Mouse (Mus musculus): ENCODE measurements at regions not wholly inside any gene's neighbourhood (a gene's known extent, or its start where the extent isn't known, plus 50 kb on each side); places are given as distances from the start of the nearest gene placed in this dataset.

DNA sequence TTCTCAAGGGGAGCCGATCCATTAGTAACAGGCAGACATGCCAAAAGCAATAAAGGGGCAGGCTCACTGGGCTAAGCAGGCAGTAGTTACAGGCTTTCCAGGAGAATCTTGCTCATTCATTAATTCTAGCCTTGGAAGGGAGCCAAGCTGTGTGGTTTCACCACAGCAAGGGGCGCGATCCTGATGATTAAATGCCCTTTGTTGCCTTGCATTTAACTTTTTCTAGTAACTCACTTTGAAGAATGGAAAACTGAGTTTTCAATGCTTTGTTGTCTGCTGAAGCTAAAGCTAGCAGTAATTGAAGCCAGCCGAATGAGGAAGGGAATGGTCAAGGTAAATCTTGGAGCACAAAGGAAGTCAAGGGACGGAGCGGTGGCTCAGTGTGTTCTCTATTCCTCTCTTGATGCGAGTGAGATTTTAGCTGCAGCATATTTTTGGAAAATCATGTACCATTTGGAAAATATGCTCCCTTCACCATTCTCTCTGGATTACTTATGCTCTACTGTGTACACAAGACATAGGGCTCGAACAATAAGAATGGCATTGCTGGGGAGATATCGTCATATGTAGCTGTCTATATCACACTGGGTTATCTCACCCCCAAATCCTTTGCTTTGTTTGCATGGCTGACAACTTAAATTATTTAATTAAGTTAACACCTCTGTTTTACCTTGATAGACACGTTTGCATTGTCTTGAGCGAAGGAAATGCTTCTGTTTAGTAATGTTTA lies 1399.4 kb downstream of the Slc22a22 start:
- Histone ChIP-seq H3K27ac (ENCODE audit: low read depth, low read length) (peak overlapping the region; percentile 43; the same call in 1 of the 2 replicates), H3K36me3 (ENCODE audit: control insufficient read depth, insufficient read depth, low read length) (no peaks in the 10 kb centered on the region), H3K9me3 (ENCODE audit: control insufficient read depth, low read length) (no peaks in the 10 kb centered on the region), H3K9ac (ENCODE audit: low read depth, low read length) (no peak overlapping the region), H3K4me2 (replicated peaks; ENCODE audit: low read depth, low read length) (no peak overlapping the region), H3K4me1 (replicated peaks; ENCODE audit: control insufficient read depth, insufficient read depth, low read length) (no peaks in the 10 kb centered on the region), H3K4me3 (ENCODE audit: low read depth, low read length) (no peak overlapping the region), H3K27me3 (ENCODE audit: control insufficient read depth, insufficient read depth, low read length) (no peaks in the 10 kb centered on the region)
- 60% methylated on average over 11 of the region's 11 CpGs for WGBS
- DNase-seq (ENCODE audit: low spot score): peak; percentile 60
- ATAC-seq (ENCODE audit: low FRiP score): peak; percentile 89

DNA sequence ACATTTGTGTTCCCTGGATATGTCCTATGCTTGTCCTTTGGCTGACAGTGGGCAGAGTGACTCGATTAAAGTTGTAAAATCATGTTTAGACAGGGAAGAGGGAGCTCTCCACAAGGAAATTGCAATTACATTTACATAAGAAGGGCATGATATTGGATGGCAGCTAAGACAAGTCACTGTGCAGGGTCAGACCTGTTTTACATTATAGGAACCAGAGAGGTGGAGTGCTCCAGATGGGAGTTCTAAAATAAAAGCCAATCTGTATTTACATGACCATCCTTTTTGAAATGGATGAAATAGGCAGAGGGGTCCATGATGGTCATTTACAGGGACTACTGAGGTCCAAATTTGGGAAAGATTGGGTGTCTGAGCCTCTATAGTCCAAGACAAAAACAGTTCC lies 1400.3 kb downstream of the Slc22a22 start:
- Histone ChIP-seq H3K27ac (ENCODE audit: low read depth, low read length) (no peak overlapping the region; the same call in 1 of the 2 replicates), H3K4me3 (ENCODE audit: low read depth, low read length) (no peak overlapping the region), H3K36me3 (ENCODE audit: control insufficient read depth, insufficient read depth, low read length) (no peaks in the 10 kb centered on the region), H3K9ac (ENCODE audit: low read depth, low read length) (no peak overlapping the region), H3K4me2 (replicated peaks; ENCODE audit: low read depth, low read length) (no peak overlapping the region), H3K27me3 (ENCODE audit: control insufficient read depth, insufficient read depth, low read length) (no peaks in the 10 kb centered on the region), H3K9me3 (ENCODE audit: control insufficient read depth, low read length) (no peaks in the 10 kb centered on the region), H3K4me1 (replicated peaks; ENCODE audit: control insufficient read depth, insufficient read depth, low read length) (no peaks in the 10 kb centered on the region)
- ATAC-seq (ENCODE audit: low FRiP score) (peak; percentile 8; the same call in 1 of the 2 replicates), DNase-seq (ENCODE audit: low spot score) (peak; percentile 6)
- WGBS: 52% methylated on average over 1 of the region's 1 CpGs

DNA sequence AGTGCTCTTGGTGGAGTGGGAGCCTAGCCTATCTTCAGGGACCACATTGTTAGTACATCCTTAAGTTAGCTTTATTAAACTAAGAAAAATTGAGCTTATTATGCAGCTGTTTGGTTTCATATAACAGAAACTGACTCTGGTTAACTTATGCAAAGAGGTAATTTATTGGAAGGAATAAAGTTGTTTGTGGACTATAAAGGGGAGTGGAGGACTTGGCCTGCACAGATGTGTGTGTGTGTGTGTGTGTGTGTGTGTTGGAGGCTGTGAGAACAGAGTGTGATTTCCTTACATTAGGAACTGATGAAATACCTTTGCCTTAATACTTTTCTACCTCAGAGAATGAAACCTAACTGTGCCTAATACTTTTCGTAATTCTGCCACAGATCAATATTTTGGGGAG lies 1400.7 kb downstream of the Slc22a22 start:
- WGBS: 83% methylated on average over 1 of the region's 1 CpGs

DNA sequence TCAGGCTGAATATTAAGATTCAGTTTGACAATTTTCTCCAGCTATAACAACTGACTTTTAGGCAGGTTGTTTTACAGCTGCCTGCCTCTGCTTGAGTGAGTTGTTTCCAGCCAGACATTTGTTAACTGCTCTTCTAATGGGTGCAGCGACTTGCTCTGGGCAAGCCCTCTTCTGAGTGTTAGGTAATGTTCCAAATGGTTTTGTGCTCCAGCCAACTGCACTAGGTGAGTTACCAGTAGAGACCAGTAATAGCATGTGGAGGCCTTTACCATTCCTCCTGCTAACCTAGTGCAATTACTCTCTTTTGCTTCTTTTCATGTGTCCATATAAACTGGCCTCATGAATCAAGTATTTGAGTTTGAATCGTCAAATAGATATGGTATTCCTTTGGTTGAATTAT lies 1407.9 kb downstream of the Slc22a22 start:
- ATAC-seq (ENCODE audit: low FRiP score) (no peak), DNase-seq (ENCODE audit: low spot score) (no peak)
- Histone ChIP-seq H3K4me1 (replicated peaks; ENCODE audit: control insufficient read depth, insufficient read depth, low read length) (no peaks in the 10 kb centered on the region), H3K27me3 (ENCODE audit: control insufficient read depth, insufficient read depth, low read length) (no peaks in the 10 kb centered on the region), H3K4me2 (replicated peaks; ENCODE audit: low read depth, low read length) (no peak overlapping the region), H3K9ac (ENCODE audit: low read depth, low read length) (no peak overlapping the region), H3K4me3 (ENCODE audit: low read depth, low read length) (no peak overlapping the region), H3K36me3 (ENCODE audit: control insufficient read depth, insufficient read depth, low read length) (no peaks in the 10 kb centered on the region), H3K27ac (ENCODE audit: low read depth, low read length) (no peak overlapping the region), H3K9me3 (ENCODE audit: control insufficient read depth, low read length) (no peaks in the 10 kb centered on the region)
- 88% methylated on average over 2 of the region's 2 CpGs for WGBS

More for the DNA sequence above, 1400.7 kb downstream of the Slc22a22 start:
- Histone ChIP-seq H3K27ac (ENCODE audit: low read depth, low read length) (no peak overlapping the region), H3K36me3 (ENCODE audit: control insufficient read depth, insufficient read depth, low read length) (no peaks in the 10 kb centered on the region), H3K9me3 (ENCODE audit: control insufficient read depth, low read length) (no peaks in the 10 kb centered on the region), H3K4me3 (ENCODE audit: low read depth, low read length) (no peak overlapping the region), H3K27me3 (ENCODE audit: control insufficient read depth, insufficient read depth, low read length) (no peaks in the 10 kb centered on the region), H3K4me1 (replicated peaks; ENCODE audit: control insufficient read depth, insufficient read depth, low read length) (no peaks in the 10 kb centered on the region), H3K9ac (ENCODE audit: low read depth, low read length) (no peak overlapping the region), H3K4me2 (replicated peaks; ENCODE audit: low read depth, low read length) (no peak overlapping the region)
- DNase-seq (ENCODE audit: low spot score): no peak
- ATAC-seq (ENCODE audit: low FRiP score): no peak

DNA sequence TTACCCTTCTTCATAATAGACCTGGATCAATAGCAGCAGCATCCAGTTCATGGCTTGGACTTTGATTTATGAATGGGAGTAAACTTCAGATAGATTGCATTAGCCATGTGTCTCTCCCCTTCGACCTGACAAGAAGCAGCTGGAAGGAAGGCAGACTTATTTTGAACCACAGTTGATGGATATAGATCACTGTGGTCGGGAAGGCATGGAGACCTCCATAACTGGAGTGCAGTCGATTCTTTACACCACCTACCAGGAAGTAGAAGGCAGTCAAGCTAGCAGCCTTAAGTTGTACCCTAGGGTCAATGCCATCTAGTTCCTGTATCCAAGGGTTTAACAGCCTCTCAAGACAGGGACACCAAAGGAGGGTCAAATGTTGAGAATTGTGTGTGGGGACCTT lies 1410.2 kb downstream of the Slc22a22 start:
- WGBS: 76% methylated on average over 3 of the region's 3 CpGs
- no peak for ATAC-seq (ENCODE audit: low FRiP score)
- Histone ChIP-seq H3K27me3 (ENCODE audit: control insufficient read depth, insufficient read depth, low read length) (no peaks in the 10 kb centered on the region), H3K27ac (ENCODE audit: low read depth, low read length) (no peak overlapping the region), H3K4me1 (replicated peaks; ENCODE audit: control insufficient read depth, insufficient read depth, low read length) (no peaks in the 10 kb centered on the region), H3K4me3 (ENCODE audit: low read depth, low read length) (no peak overlapping the region), H3K9me3 (ENCODE audit: control insufficient read depth, low read length) (no peaks in the 10 kb centered on the region), H3K9ac (ENCODE audit: low read depth, low read length) (no peak overlapping the region), H3K4me2 (replicated peaks; ENCODE audit: low read depth, low read length) (no peak overlapping the region), H3K36me3 (ENCODE audit: control insufficient read depth, insufficient read depth, low read length) (no peaks in the 10 kb centered on the region)
- no peak for DNase-seq (ENCODE audit: low spot score)

DNA sequence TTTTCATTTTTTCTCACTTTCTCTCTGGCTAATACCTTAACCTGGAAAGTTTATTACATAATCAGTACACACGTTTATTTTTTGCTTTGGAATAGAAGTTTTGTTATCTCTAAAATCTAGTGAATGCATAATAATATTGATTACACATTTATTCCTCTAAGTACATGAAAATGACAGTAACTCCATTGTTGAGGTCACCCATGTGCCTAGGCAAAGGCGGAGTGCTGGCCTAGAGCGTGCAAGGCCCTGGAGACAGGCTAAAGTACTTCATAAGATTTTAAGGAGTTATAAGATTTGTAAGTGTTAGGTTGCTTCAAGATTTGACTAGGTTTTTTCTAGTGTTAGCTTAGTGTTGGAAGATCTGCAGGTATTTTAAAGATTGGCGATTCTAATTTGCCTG lies 1410.9 kb downstream of the Slc22a22 start:
- H3K9ac ChIP-seq (ENCODE audit: low read depth, low read length): no peak overlapping the region
- no peaks in the 10 kb centered on the region for H3K9me3 ChIP-seq (ENCODE audit: control insufficient read depth, low read length)
- H3K27me3 ChIP-seq (ENCODE audit: control insufficient read depth, insufficient read depth, low read length): no peaks in the 10 kb centered on the region
- no peak overlapping the region for H3K4me2 ChIP-seq (replicated peaks; ENCODE audit: low read depth, low read length)
- WGBS: 75% methylated on average over 4 of the region's 4 CpGs
- H3K4me3 ChIP-seq (ENCODE audit: low read depth, low read length): no peak overlapping the region
- H3K27ac ChIP-seq (ENCODE audit: low read depth, low read length): no peak overlapping the region
- H3K36me3 ChIP-seq (ENCODE audit: control insufficient read depth, insufficient read depth, low read length): no peaks in the 10 kb centered on the region
- H3K4me1 ChIP-seq (replicated peaks; ENCODE audit: control insufficient read depth, insufficient read depth, low read length): no peaks in the 10 kb centered on the region
- ATAC-seq (ENCODE audit: low FRiP score): peak; percentile 53
- DNase-seq (ENCODE audit: low spot score): no peak

DNA sequence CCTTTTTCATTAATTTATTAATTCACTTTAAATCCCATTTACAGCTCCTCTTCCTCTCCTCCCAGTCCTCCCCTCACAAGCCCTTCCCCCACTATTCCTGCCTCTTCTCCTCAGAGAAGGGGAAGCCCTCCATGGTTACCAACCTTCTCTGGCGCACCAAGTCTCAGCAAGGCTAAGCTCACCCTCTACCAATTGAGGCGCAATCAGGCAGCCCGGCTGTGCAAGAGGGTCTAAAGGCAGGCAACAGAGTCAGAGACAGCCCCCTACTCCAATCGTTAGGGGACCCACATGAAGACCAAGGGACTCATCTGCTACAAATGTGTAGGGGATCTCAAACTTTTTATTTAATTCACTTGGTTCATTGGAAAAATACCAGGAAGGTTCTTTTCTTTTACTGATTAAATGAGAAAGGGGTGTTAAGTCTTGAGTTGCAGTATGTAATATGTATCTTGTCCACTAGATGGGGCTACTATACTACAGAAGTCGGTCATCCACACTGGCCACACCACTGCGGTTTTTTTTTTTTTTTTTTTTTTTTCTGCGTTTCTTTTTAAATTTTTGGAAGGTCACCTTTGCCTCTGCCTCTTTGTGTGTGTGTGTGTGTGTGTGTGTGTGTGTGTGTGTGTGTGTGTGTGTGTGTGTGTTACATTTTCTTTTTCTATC lies 1411.4 kb downstream of the Slc22a22 start:
- Histone ChIP-seq H3K9ac (ENCODE audit: low read depth, low read length) (no peak overlapping the region), H3K27ac (ENCODE audit: low read depth, low read length) (no peak overlapping the region), H3K9me3 (ENCODE audit: control insufficient read depth, low read length) (no peaks in the 10 kb centered on the region), H3K4me1 (replicated peaks; ENCODE audit: control insufficient read depth, insufficient read depth, low read length) (no peaks in the 10 kb centered on the region), H3K4me3 (ENCODE audit: low read depth, low read length) (no peak overlapping the region), H3K27me3 (ENCODE audit: control insufficient read depth, insufficient read depth, low read length) (no peaks in the 10 kb centered on the region), H3K4me2 (replicated peaks; ENCODE audit: low read depth, low read length) (no peak overlapping the region), H3K36me3 (ENCODE audit: control insufficient read depth, insufficient read depth, low read length) (no peaks in the 10 kb centered on the region)
- DNase-seq (ENCODE audit: low spot score) (peak; percentile 69), ATAC-seq (ENCODE audit: low FRiP score) (peak; percentile 69; the same call in 1 of the 2 replicates)
- 33% methylated on average over 7 of the region's 7 CpGs for whole genome bisulfite sequencing

DNA sequence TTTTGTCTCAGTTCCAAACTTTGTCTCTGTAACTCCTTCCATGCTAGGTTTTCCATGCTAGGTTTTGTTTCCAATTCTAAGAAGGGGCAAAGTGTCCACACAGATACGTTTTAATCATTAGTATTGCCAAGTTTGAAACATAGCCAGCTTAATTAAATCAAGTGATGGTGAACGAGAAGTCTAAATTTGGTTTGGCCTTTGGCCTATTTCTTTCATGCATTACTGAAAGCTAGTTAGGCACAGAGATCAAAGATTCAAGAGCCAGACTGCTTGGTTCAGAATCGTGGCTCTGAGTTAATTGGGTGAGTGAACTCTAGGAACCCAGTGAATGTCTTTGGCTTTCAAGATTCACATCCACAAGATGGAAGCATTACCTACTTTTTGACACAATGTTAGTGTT lies 1414.8 kb downstream of the Slc22a22 start:
- Histone ChIP-seq H3K9ac (ENCODE audit: low read depth, low read length) (no peak overlapping the region), H3K27ac (ENCODE audit: low read depth, low read length) (no peak overlapping the region), H3K4me1 (replicated peaks; ENCODE audit: control insufficient read depth, insufficient read depth, low read length) (no peaks in the 10 kb centered on the region), H3K9me3 (ENCODE audit: control insufficient read depth, low read length) (no peaks in the 10 kb centered on the region), H3K36me3 (ENCODE audit: control insufficient read depth, insufficient read depth, low read length) (no peaks in the 10 kb centered on the region), H3K4me3 (ENCODE audit: low read depth, low read length) (no peak overlapping the region), H3K4me2 (replicated peaks; ENCODE audit: low read depth, low read length) (no peak overlapping the region), H3K27me3 (ENCODE audit: control insufficient read depth, insufficient read depth, low read length) (no peaks in the 10 kb centered on the region)
- DNase-seq (ENCODE audit: low spot score): no peak
- no peak for ATAC-seq (ENCODE audit: low FRiP score)
- WGBS: 77% methylated on average over 3 of the region's 3 CpGs

DNA sequence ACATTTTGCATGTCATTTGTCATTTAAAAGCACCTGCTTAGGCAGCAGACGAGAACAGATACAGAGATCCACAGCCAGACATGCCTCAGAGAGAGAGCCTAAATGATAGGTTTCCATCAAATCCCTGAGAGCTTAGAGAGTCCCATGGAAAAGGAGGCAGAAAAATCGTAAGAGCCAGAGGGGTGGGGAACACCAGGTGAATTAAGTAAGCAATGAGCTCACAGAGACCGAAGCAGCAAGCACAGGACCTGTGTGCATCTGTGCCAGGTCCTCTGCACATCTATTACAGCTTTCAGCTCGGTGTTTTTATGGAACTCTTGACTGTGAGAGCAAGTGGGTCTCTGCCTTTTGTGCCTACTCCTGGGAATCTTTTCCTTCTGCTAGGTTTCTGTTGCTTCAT lies 1416.1 kb downstream of the Slc22a22 start:
- H3K9me3 ChIP-seq (ENCODE audit: control insufficient read depth, low read length): no peaks in the 10 kb centered on the region
- 76% methylated on average over 4 of the region's 4 CpGs for WGBS
- H3K9ac ChIP-seq (ENCODE audit: low read depth, low read length): no peak overlapping the region
- H3K27ac ChIP-seq (ENCODE audit: low read depth, low read length): no peak overlapping the region
- no peaks in the 10 kb centered on the region for H3K27me3 ChIP-seq (ENCODE audit: control insufficient read depth, insufficient read depth, low read length)
- no peak for DNase-seq (ENCODE audit: low spot score)
- H3K4me1 ChIP-seq (replicated peaks; ENCODE audit: control insufficient read depth, insufficient read depth, low read length): no peaks in the 10 kb centered on the region
- no peak overlapping the region for H3K4me3 ChIP-seq (ENCODE audit: low read depth, low read length)
- H3K4me2 ChIP-seq (replicated peaks; ENCODE audit: low read depth, low read length): no peak overlapping the region
- H3K36me3 ChIP-seq (ENCODE audit: control insufficient read depth, insufficient read depth, low read length): no peaks in the 10 kb centered on the region
- no peak for ATAC-seq (ENCODE audit: low FRiP score)

Data from hindbrain, embryonic 11.5 days (tissue).